Mouse (Mus musculus): ENCODE measurements around the gene Rtp2.

The Rtp2 gene

GRCm38 (mm10) chr16:23887910-23888579, 44.1 kb downstream of the Rtp2 start:
- no peak for DNase-seq

GRCm38 (mm10) chr16:23885098-23885497, 47.1 kb downstream of the Rtp2 start:
- DNase-seq, result no peak

Data from thymus, adult 18-20 months (tissue).